Mouse (Mus musculus): ENCODE measurements around the gene Dab2ip.

Gene Dab2ip

DNA sequence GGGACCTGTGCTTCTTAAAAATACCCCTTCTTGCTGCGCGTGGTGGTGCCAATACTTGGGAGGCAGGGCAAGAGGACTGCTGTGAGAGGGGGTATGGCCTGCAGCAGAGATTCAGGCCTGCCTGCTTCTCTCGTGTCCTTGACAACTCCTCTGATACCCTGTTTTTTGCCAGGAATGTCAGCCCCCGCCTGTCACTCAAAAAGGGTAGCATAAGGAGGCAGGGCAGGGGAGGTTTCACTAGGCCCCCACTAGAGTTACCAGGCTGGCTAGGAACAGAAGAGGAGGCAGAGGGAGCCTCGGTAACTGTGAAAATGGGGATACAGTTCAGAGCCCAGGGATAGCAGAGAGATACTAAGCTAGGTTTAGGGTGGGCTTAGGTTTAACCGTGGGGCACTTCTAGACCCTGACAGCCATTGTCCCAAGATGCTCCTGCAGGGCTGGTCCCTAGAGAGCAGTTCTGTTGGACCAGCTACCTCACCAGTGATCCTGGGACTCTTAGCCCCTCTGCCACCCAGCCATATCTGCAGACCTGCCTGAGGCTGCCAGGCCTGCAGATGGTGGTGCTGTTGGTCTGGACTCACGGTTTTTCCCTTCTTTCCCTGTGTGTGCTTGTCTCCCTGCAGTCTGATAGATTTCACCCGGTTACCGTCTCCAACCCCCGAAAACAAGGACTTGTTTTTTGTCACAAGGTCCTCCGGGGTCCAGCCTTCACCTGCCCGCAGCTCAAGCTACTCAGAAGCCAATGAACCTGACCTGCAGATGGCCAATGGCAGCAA lies 161.4 kb downstream of the Dab2ip start:
- DNase-seq (ENCODE audit: low read depth, low spot score), result no peak
- H3K27me3 ChIP-seq (ENCODE audit: control insufficient read depth, insufficient read depth, low read length, poor library complexity, severe bottlenecking), result no peaks in the 10 kb centered on the region
- no peaks in the 10 kb centered on the region for H3K36me3 ChIP-seq (ENCODE audit: control insufficient read depth, insufficient read depth, low read length, poor library complexity, severe bottlenecking)

GRCm38 (mm10) chr2:35720104-35720503 lies 162.0 kb downstream of the Dab2ip start:
- no peaks in the 10 kb centered on the region for H3K27me3 ChIP-seq (ENCODE audit: control insufficient read depth, insufficient read depth, low read length, poor library complexity, severe bottlenecking)
- DNase-seq (ENCODE audit: low read depth, low spot score), result no peak
- no peaks in the 10 kb centered on the region for H3K36me3 ChIP-seq (ENCODE audit: control insufficient read depth, insufficient read depth, low read length, poor library complexity, severe bottlenecking)

GRCm38 (mm10) chr2:35720550-35720949 lies 162.5 kb downstream of the Dab2ip start:
- H3K36me3 ChIP-seq (ENCODE audit: control insufficient read depth, insufficient read depth, low read length, poor library complexity, severe bottlenecking), result no peaks in the 10 kb centered on the region
- DNase-seq (ENCODE audit: low read depth, low spot score), result no peak
- no peaks in the 10 kb centered on the region for H3K27me3 ChIP-seq (ENCODE audit: control insufficient read depth, insufficient read depth, low read length, poor library complexity, severe bottlenecking)

- no peak for DNase-seq (ENCODE audit: low read depth, low spot score)
- no peaks in the 10 kb centered on the region for H3K27me3 ChIP-seq (ENCODE audit: control insufficient read depth, insufficient read depth, low read length, poor library complexity, severe bottlenecking)
- H3K36me3 ChIP-seq (ENCODE audit: control insufficient read depth, insufficient read depth, low read length, poor library complexity, severe bottlenecking), result no peaks in the 10 kb centered on the region
Measured at GRCm38 (mm10) chr2:35720956-35721355, 162.9 kb downstream of the Dab2ip start.

DNA sequence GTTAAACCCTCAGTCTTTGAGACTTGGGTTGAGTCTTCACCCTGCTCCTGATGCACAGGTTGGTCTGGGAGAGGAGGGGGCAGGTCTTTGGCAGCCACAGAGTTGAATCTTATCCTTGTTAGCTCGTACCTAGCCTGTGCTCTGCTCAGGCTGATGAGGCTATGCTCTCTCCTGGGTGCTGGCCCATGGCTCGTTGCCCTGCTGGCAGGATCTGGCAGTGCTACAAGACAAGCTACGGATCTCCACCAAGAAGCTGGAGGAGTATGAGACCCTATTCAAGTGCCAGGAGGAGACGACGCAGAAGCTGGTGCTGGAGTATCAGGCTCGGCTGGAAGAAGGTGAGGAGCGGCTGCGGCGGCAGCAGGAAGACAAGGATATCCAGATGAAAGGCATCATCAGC lies 164.8 kb downstream of the Dab2ip start:
- H3K27me3 ChIP-seq (ENCODE audit: control insufficient read depth, insufficient read depth, low read length, poor library complexity, severe bottlenecking), result no peaks in the 10 kb centered on the region
- no peaks in the 10 kb centered on the region for H3K36me3 ChIP-seq (ENCODE audit: control insufficient read depth, insufficient read depth, low read length, poor library complexity, severe bottlenecking)
- no peak for DNase-seq (ENCODE audit: low read depth, low spot score)

- DNase-seq (ENCODE audit: low read depth, low spot score), result no peak
- no peaks in the 10 kb centered on the region for H3K36me3 ChIP-seq (ENCODE audit: control insufficient read depth, insufficient read depth, low read length, poor library complexity, severe bottlenecking)
- H3K27me3 ChIP-seq (ENCODE audit: control insufficient read depth, insufficient read depth, low read length, poor library complexity, severe bottlenecking), result no peaks in the 10 kb centered on the region
Measured at GRCm38 (mm10) chr2:35723267-35723666, 165.2 kb downstream of the Dab2ip start.

GRCm38 (mm10) chr2:35723691-35724090 lies 165.6 kb downstream of the Dab2ip start:
- no peaks in the 10 kb centered on the region for H3K36me3 ChIP-seq (ENCODE audit: control insufficient read depth, insufficient read depth, low read length, poor library complexity, severe bottlenecking)

DNA sequence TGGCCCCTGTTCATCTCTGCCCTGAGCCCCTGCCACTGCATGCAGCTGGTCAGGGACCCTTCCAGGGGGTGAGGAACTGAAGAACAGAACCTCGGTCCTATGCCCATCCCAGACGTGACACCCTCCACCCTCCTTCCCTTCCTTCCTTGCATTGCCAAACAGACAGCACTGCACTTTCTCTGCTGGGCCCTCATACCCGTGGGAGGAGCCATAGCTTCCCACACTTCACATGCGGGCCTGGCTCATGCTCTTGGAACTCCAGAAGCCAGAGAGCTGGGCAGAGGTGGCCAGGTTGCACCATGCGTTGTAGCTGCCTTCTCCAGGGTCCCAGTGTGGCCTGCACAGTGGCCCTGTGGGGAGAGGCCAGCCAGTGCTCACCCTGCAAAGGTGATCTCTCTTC lies 170.6 kb downstream of the Dab2ip start:
- no peak for DNase-seq (ENCODE audit: low read depth, low spot score)
- H3K36me3 ChIP-seq (ENCODE audit: control insufficient read depth, insufficient read depth, low read length, poor library complexity, severe bottlenecking), result no peaks in the 10 kb centered on the region
- H3K27me3 ChIP-seq (ENCODE audit: control insufficient read depth, insufficient read depth, low read length, poor library complexity, severe bottlenecking), result no peaks in the 10 kb centered on the region

More at GRCm38 (mm10) chr2:35723691-35724090, 165.6 kb downstream of the Dab2ip start:
- H3K27me3 ChIP-seq (ENCODE audit: control insufficient read depth, insufficient read depth, low read length, poor library complexity, severe bottlenecking), result no peaks in the 10 kb centered on the region
- no peak for DNase-seq (ENCODE audit: low read depth, low spot score)

DNA sequence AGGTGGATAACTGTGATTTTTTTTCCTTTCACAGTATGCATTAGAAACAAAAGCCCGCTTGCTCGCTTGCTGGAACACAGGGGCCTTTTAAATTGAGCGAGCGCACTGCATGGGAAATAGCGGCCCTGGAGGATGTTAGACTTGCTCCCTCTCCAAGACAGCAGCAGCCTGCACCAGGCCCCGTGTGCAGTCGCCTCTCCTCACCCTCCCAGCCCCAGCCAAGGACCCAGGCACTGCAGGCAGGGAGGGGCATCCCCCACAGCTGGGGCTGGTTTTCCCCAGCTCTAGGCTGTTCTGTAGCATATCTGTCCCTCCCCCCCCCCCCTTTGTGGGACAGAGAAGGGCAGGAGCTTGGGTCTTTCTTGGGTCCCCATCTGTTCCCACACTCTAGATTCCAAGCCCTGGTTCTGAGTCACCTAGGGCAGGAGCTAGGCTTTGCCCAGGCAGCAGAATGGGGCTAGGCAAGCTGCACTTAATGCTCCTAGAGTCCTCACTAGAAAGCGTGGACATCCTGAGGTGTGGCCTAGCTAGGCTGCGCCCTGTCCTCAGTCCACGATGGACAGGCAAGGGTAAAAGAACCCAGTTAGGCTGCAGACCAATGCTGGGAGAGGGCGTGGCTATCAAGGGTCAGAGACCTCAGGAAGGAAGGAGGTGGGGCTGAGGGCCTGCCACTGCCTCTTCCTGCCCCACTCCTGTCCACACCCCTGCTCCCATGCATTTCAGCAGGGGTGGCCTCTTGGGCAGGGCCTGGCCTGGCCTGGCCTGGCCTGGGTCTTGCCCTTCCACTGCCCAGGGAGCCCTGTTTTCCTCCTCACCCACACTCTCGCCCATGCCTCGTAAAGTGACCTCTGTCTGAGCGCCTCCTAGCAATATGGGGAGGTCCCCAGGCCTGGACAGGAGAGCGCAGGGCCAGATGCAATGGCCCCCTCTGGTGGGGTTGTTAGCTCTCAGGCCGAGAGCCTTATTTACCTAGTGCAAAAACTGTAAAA lies 171.3 kb downstream of the Dab2ip start:
- H3K36me3 ChIP-seq (ENCODE audit: control insufficient read depth, insufficient read depth, low read length, poor library complexity, severe bottlenecking), result no peaks in the 10 kb centered on the region
- peak; percentile 28 for DNase-seq (ENCODE audit: low read depth, low spot score)
- no peaks in the 10 kb centered on the region for H3K27me3 ChIP-seq (ENCODE audit: control insufficient read depth, insufficient read depth, low read length, poor library complexity, severe bottlenecking)

DNA sequence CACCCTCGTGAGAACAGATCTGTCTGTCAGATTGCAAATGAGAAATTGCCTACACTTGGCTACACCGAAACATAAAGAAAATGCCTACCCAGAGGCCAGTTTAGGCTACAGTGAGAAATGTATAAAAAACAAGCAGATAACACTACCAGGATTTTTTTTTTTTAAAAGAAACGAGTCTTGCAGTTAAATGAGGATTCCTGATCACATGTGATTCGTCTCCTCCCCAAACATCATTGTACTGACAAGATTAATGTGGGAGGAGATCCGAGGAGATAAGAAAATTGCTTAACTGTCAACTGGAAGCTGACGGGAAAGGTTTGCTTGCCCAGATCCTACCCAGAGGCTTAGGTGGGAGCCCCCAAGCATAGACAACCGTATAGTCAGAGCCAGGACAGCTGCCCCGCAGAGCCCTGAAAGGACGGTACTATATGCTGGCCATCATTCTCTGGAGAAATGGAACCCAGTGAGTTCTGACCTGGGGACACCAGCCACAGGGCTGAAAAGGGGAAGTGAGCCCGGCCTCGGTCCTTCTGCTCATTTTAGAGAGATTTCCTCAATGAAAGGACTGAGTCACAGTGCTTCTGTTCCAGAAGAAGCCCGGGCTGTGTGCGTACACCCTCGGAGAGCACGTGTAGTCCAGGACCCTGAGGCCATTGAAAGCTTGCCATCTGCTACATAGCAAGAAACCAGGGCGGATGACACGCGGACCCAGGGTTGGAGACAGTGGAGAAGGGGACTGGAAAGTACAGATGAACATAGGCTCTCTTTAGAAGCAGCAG lies 173.8 kb downstream of the Dab2ip start:
- no peaks in the 10 kb centered on the region for H3K36me3 ChIP-seq (ENCODE audit: control insufficient read depth, insufficient read depth, low read length, poor library complexity, severe bottlenecking)
- no peaks in the 10 kb centered on the region for H3K27me3 ChIP-seq (ENCODE audit: control insufficient read depth, insufficient read depth, low read length, poor library complexity, severe bottlenecking)
- DNase-seq (ENCODE audit: low read depth, low spot score), result peak; percentile 70

- H3K27me3 ChIP-seq (ENCODE audit: control insufficient read depth, insufficient read depth, low read length, poor library complexity, severe bottlenecking), result no peaks in the 10 kb centered on the region
- DNase-seq (ENCODE audit: low read depth, low spot score), result peak; percentile 46
- H3K36me3 ChIP-seq (ENCODE audit: control insufficient read depth, insufficient read depth, low read length, poor library complexity, severe bottlenecking), result no peaks in the 10 kb centered on the region
Measured at GRCm38 (mm10) chr2:35735001-35735400, 176.9 kb downstream of the Dab2ip start.

GRCm38 (mm10) chr2:35736061-35736460 lies 178.0 kb downstream of the Dab2ip start:
- no peak for DNase-seq (ENCODE audit: low read depth, low spot score)
- H3K27me3 ChIP-seq (ENCODE audit: control insufficient read depth, insufficient read depth, low read length, poor library complexity, severe bottlenecking), result no peaks in the 10 kb centered on the region
- no peaks in the 10 kb centered on the region for H3K36me3 ChIP-seq (ENCODE audit: control insufficient read depth, insufficient read depth, low read length, poor library complexity, severe bottlenecking)

- Histone ChIP-seq H3K27me3 (ENCODE audit: control insufficient read depth, insufficient read depth, low read length, poor library complexity, severe bottlenecking) (no peaks in the 10 kb centered on the region), H3K36me3 (ENCODE audit: control insufficient read depth, insufficient read depth, low read length, poor library complexity, severe bottlenecking) (no peaks in the 10 kb centered on the region)
- DNase-seq (ENCODE audit: low read depth, low spot score), result peak; percentile 57
Measured at GRCm38 (mm10) chr2:35737467-35738027, 179.5 kb downstream of the Dab2ip start.

GRCm38 (mm10) chr2:35739669-35740254 lies 181.7 kb downstream of the Dab2ip start:
- H3K27me3 ChIP-seq (ENCODE audit: control insufficient read depth, insufficient read depth, low read length, poor library complexity, severe bottlenecking), result no peaks in the 10 kb centered on the region
- no peak for DNase-seq (ENCODE audit: low read depth, low spot score)
- no peaks in the 10 kb centered on the region for H3K36me3 ChIP-seq (ENCODE audit: control insufficient read depth, insufficient read depth, low read length, poor library complexity, severe bottlenecking)

Data from splenic B cell, adult 2 months (primary cell).